Mouse (Mus musculus) limb, embryonic 13.5 days (tissue): Measurements from ENCODE around the gene Runx3. TPM values are rescaled to one million over a fixed set of nuclear protein-coding genes. Genes with fewer than 3 reads are reported as not detected.

ENCODE experiments used
- ATAC-seq: fragments of 200-750 bp; cut with Nextera tagmentation; 2 replicates; pipeline ENCODE4 v1.8.0; 2017; ENCODE audit warnings: low read depth, moderate number of reproducible peaks, moderate TSS enrichment; ENCODE audit not compliant: low FRiP score
- H3K27ac ChIP-seq: fragments of 300-500 bp; sonication (generic); 2 replicates; pipeline ENCODE4 v1.5.1; 2015; ENCODE audit warnings: inconsistent platforms, mild to moderate bottlenecking, moderate library complexity
- H3K27me3 ChIP-seq: fragments of 300-500 bp; sonication (generic); 2 replicates; pipeline ENCODE4 v1.6.1; 2015; ENCODE audit warnings: mild to moderate bottlenecking, inconsistent platforms
- H3K36me3 ChIP-seq: fragments of 300-500 bp; sonication (generic); 2 replicates; pipeline ENCODE4 v1.6.1; 2015; ENCODE audit warnings: inconsistent platforms, mild to moderate bottlenecking, moderate library complexity
- H3K4me1 ChIP-seq: fragments of 300-500 bp; sonication (generic); 2 replicates; pipeline ENCODE4 v1.6.1; 2015; ENCODE audit warnings: inconsistent platforms
- H3K4me2 ChIP-seq: fragments of 300-500 bp; sonication (generic); replicated peaks from 2 replicates; pipeline ENCODE4 v1.6.1; 2015; ENCODE audit warnings: inconsistent platforms, mild to moderate bottlenecking, moderate library complexity
- H3K4me3 ChIP-seq: fragments of 300-500 bp; sonication (generic); 2 replicates; pipeline ENCODE4 v1.5.1; 2015; ENCODE audit warnings: moderate library complexity, mild to moderate bottlenecking, inconsistent platforms
- H3K9ac ChIP-seq: fragments of 300-500 bp; sonication (generic); 2 replicates; pipeline ENCODE4 v1.6.1; 2015; ENCODE audit warnings: mild to moderate bottlenecking, inconsistent platforms
- H3K9me3 ChIP-seq: fragments of 300-500 bp; sonication (generic); 2 replicates; pipeline ENCODE4 v1.6.1; 2016; ENCODE audit warnings: inconsistent platforms
- WGBS: fragments of 180-500 bp; shearing (Covaris S2); methylation state at CpG from one replicate; pipeline ENCODE4 v1.1.7; 2015; 5-methylcytosine and 5-hydroxymethylcytosine counted together
- polyA plus RNA-seq: library from polyadenylated mRNA; unstranded; fragments of >200 nt; fragmentation: Nextera tagmentation; extraction: Ambion mirVana; gene quantifications from 2 replicates; pipeline ENCODE4 v1.2.1, GENCODE M21; 2015

Runx3 gene
- polyA plus RNA-seq, 1 experiment from 2014 or later = 3.7 TPM

DNA sequence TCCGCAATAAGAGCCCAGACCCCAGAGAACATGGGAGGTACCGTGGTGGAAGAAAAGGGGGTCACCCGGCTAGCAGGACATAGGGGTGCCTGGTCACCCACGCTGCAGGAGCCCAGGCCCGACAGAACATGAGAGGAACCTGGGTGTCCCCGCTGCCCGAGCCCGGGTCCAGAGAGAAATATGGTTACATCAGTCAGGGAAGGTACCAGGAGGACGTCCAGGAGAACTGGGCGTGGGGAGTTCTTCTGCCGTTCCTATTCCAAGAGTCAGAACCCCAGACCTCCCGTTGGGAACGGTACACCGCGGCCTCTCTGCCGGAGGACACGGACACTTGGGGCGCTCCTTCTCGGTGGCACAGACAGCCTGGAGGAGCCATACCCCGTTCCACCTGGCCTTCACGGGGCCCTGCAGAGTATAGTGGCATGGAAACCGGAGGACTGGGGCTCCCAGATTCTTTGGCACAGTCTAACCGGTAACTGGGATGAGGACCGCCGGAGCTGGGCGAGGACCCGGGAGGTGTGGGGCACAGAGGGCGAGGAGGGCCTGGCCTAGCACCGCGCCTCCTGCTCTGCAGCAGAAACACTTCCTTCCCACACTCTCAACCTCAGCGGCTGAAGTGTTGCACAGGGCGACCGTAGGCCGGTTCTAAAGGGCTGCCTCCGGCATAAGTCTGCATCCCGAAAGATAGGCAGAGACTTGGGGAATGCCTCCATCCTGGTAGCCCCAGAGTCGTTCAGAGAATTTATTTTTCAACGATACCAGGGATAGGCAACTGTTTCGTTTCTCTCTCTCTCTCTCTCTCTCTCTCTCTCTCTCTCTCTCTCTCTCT lies 33.0 kb downstream of the Runx3 start:
- peaks cover 100% of the 10 kb centered on the region for H3K27me3 ChIP-seq
- H3K9me3 ChIP-seq = no peaks in the 10 kb centered on the region
- peak overlapping the region; percentile 51 for H3K4me3 ChIP-seq
- H3K36me3 ChIP-seq = no peaks in the 10 kb centered on the region
- H3K9ac ChIP-seq = peak overlapping the region; percentile 67
- H3K27ac ChIP-seq = peak overlapping the region; percentile 52
- peaks cover 66% of the 10 kb centered on the region for H3K4me1 ChIP-seq
- WGBS = 2% methylated on average over 39 of the region's 39 CpGs
- H3K4me2 ChIP-seq = peak overlapping the region; percentile 65
- no peak for ATAC-seq

DNA sequence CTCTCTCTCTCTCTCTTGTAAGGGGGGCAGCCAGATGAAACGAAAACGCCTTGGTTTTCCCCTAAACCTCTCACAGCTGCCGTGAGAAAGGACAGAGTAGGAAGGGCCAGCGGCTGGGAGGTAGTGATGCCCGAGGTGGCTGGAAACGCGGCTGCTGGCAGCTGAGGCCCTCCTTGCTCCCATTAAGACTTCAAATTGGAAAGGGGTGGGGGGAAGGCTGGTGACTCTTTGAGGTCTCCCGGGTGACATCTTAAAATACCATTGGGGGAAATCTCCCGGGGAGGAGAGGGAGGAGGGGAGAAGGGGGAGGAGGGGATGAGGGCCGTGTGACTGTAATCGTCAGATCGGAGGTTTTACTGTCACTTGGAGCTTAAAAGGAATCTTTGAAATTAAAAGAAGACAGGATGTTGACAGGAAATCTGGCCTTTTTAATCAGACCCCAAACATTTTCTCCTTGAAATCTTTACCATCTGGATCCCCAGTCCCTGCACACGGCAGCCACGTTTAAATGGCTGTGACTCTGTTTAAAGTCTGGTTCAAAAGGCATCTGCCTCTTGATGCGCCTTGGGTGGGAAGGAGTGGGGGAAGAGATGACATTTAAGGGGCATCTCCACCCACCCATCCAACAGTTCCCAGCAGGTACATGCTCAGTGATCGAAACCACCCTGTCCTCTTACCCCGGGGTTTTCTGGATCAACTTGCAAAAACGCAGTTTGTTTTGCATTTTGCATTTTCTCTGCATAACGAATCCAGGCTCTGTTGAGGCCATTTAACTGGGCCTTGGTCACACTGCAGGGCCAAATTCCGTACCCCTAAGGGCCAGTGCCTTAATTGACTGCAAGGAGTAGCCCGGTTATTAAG lies 33.9 kb downstream of the Runx3 start:
- Histone ChIP-seq H3K9ac (peak overlapping the region; percentile 67), H3K9me3 (no peaks in the 10 kb centered on the region), H3K4me1 (peaks cover 74% of the 10 kb centered on the region), H3K4me2 (peak overlapping the region; percentile 65), H3K4me3 (peak overlapping the region; percentile 51), H3K36me3 (no peaks in the 10 kb centered on the region), H3K27me3 (peaks cover 100% of the 10 kb centered on the region), H3K27ac (no peak overlapping the region)
- 3% methylated on average over 21 of the region's 21 CpGs for WGBS
- ATAC-seq = no peak

GRCm38 (mm10) chr4:135155106-135155800 lies 34.8 kb downstream of the Runx3 start:
- Histone ChIP-seq H3K27me3 (peaks cover 100% of the 10 kb centered on the region), H3K4me1 (peaks cover 75% of the 10 kb centered on the region), H3K27ac (peak overlapping the region; percentile 3; the same call in 1 of the 2 replicates), H3K9ac (peak overlapping the region; percentile 67; the same call in 1 of the 2 replicates), H3K9me3 (no peaks in the 10 kb centered on the region), H3K36me3 (no peaks in the 10 kb centered on the region), H3K4me3 (peak overlapping the region; percentile 51), H3K4me2 (peak overlapping the region; percentile 65)
- 4% methylated on average over 30 of the region's 31 CpGs for WGBS
- ATAC-seq = no peak

DNA sequence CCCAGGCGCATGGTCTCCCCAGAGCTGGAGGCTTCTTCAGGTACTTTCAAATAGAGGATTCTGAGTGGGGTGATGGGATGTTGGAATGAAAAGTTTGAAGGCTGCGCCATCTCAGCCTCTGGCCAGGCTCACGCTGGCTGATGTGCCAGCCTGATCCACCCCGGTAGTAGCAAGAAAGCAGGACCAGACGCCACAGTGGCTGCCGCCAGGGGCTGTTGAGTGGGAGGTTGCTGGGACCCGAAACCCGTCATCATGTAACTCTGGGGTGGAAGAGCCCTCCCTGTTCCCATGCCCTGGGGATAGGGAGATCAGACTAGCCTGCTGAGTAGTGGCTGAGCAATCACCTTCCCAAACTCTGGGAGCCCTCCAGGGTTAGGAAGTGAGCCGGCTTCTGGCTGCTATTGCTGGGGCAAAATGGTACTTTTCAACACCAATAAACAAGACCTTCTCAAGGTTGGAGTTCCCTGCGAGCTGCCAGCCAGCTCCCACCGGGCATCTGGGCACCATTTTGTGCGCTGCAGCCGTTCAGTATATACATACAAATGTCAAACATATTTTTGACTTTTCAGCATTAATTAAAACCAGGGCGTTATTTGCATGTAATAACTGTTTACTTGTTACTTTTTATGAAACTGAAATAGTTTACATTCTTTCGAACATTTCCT lies 35.5 kb downstream of the Runx3 start:
- Histone ChIP-seq H3K27me3 (peaks cover 100% of the 10 kb centered on the region), H3K4me3 (peak overlapping the region; percentile 51), H3K4me1 (peaks cover 80% of the 10 kb centered on the region), H3K36me3 (no peaks in the 10 kb centered on the region), H3K9me3 (no peaks in the 10 kb centered on the region), H3K27ac (peak overlapping the region; percentile 3; the same call in 1 of the 2 replicates), H3K9ac (0 out of 2 replicates have a peak overlapping the region, but pooled peaks have one; percentile 1), H3K4me2 (peak overlapping the region; percentile 65)
- WGBS = 8% methylated on average over 15 of the region's 15 CpGs
- ATAC-seq = no peak

DNA sequence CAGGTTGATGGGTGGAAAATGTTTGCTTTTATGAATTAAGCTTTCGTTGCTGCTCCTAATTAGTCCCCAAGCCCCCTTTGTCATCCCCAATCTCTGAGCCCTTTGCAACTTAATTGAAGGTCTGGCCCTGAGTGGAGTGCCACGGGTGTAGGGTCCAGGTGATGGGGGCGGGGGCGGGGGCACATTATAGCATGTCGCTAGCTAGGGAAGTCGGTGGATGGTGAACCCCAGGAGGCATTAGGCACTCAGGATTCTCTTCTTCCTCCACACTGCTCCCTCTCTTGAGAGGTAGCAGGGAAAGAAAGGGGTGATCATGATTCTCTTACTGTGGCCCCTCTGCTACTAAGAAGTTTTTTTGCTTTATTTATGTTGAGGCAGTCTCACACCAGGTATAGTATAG lies 36.1 kb downstream of the Runx3 start:
- Histone ChIP-seq H3K36me3 (no peaks in the 10 kb centered on the region), H3K4me2 (peak overlapping the region; percentile 65), H3K27ac (peak overlapping the region; percentile 44; the same call in 1 of the 2 replicates), H3K27me3 (peaks cover 100% of the 10 kb centered on the region), H3K9ac (no peak overlapping the region), H3K4me1 (peaks cover 84% of the 10 kb centered on the region), H3K9me3 (no peaks in the 10 kb centered on the region), H3K4me3 (peak overlapping the region; percentile 8; the same call in 1 of the 2 replicates)
- ATAC-seq = no peak
- WGBS = 8% methylated on average over 6 of the region's 6 CpGs

DNA sequence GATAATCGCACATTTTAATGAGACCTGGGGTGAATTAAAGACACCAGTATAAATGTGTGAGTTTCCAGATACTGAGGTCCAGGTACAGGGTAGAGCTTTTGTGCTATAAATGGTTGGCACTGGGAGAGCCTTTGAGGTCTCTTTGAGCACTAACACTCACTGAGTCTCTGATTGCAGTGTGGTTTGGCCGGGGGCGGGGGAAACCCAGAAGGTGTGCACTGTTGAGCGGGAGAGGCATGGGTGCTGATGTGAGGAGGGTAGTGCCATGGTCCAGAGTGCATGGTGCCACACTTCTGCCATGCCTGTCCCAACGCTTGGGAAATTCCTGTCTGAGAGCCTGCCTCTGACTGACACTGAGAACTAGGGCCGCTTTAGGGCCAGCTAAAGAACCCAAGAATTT lies 36.9 kb downstream of the Runx3 start:
- peaks cover 83% of the 10 kb centered on the region for H3K4me1 ChIP-seq
- H3K4me2 ChIP-seq = peak overlapping the region; percentile 65
- 12% methylated on average over 6 of the region's 6 CpGs for WGBS

GRCm38 (mm10) chr4:135158724-135159409 lies 38.4 kb downstream of the Runx3 start:
- H3K4me1 ChIP-seq = peaks cover 73% of the 10 kb centered on the region
- H3K9me3 ChIP-seq = no peaks in the 10 kb centered on the region
- H3K27me3 ChIP-seq = peaks cover 86% of the 10 kb centered on the region
- H3K27ac ChIP-seq = no peak overlapping the region
- ATAC-seq = no peak
- no peak overlapping the region; the same call in 1 of the 2 replicates for H3K4me2 ChIP-seq
- 6% methylated on average over 9 of the region's 9 CpGs for WGBS
- no peaks in the 10 kb centered on the region for H3K36me3 ChIP-seq
- H3K9ac ChIP-seq = no peak overlapping the region
- no peak overlapping the region for H3K4me3 ChIP-seq

More for the DNA sequence above, 36.9 kb downstream of the Runx3 start:
- no peak overlapping the region for H3K27ac ChIP-seq
- no peak for ATAC-seq
- no peaks in the 10 kb centered on the region for H3K36me3 ChIP-seq
- H3K4me3 ChIP-seq = no peak overlapping the region
- no peak overlapping the region for H3K9ac ChIP-seq
- H3K9me3 ChIP-seq = no peaks in the 10 kb centered on the region
- peaks cover 92% of the 10 kb centered on the region for H3K27me3 ChIP-seq

GRCm38 (mm10) chr4:135159663-135160062 lies 39.2 kb downstream of the Runx3 start:
- H3K4me1 ChIP-seq = peaks cover 66% of the 10 kb centered on the region
- ATAC-seq = no peak

GRCm38 (mm10) chr4:135160168-135160567 lies 39.7 kb downstream of the Runx3 start:
- no peak overlapping the region for H3K4me2 ChIP-seq
- no peak overlapping the region for H3K9ac ChIP-seq
- peaks cover 65% of the 10 kb centered on the region for H3K4me1 ChIP-seq
- H3K27me3 ChIP-seq = peaks cover 86% of the 10 kb centered on the region
- 60% methylated on average over 3 of the region's 3 CpGs for WGBS
- ATAC-seq = no peak
- no peak overlapping the region for H3K4me3 ChIP-seq
- H3K36me3 ChIP-seq = no peaks in the 10 kb centered on the region
- H3K9me3 ChIP-seq = no peaks in the 10 kb centered on the region
- no peak overlapping the region for H3K27ac ChIP-seq

More at GRCm38 (mm10) chr4:135159663-135160062, 39.2 kb downstream of the Runx3 start:
- WGBS = 47% methylated on average over 2 of the region's 2 CpGs
- Histone ChIP-seq H3K27ac (no peak overlapping the region), H3K9ac (no peak overlapping the region), H3K36me3 (no peaks in the 10 kb centered on the region), H3K9me3 (no peaks in the 10 kb centered on the region), H3K4me2 (no peak overlapping the region), H3K4me3 (no peak overlapping the region), H3K27me3 (peaks cover 86% of the 10 kb centered on the region)

GRCm38 (mm10) chr4:135161441-135161840 lies 41.0 kb downstream of the Runx3 start:
- no peak overlapping the region for H3K9ac ChIP-seq
- no peak for ATAC-seq
- WGBS = 89% methylated on average over 11 of the region's 11 CpGs
- H3K36me3 ChIP-seq = no peaks in the 10 kb centered on the region
- no peak overlapping the region for H3K4me2 ChIP-seq
- H3K4me1 ChIP-seq = peaks cover 66% of the 10 kb centered on the region
- H3K27me3 ChIP-seq = peaks cover 84% of the 10 kb centered on the region
- no peaks in the 10 kb centered on the region for H3K9me3 ChIP-seq
- H3K4me3 ChIP-seq = no peak overlapping the region
- H3K27ac ChIP-seq = no peak overlapping the region

- H3K4me1 ChIP-seq = peaks cover 56% of the 10 kb centered on the region
- H3K27ac ChIP-seq = peak overlapping the region; percentile 69; the same call in 1 of the 2 replicates
- no peaks in the 10 kb centered on the region for H3K9me3 ChIP-seq
- peaks cover 81% of the 10 kb centered on the region for H3K27me3 ChIP-seq
- no peaks in the 10 kb centered on the region for H3K36me3 ChIP-seq
- WGBS = 38% methylated on average over 6 of the region's 6 CpGs
- no peak overlapping the region for H3K4me3 ChIP-seq
- ATAC-seq = no peak
- no peak overlapping the region for H3K9ac ChIP-seq
- peak overlapping the region; percentile 56 for H3K4me2 ChIP-seq
Observed at GRCm38 (mm10) chr4:135165761-135166160, 45.3 kb downstream of the Runx3 start.
